17 mouse cellular contexts compared by ENCODE assay signal in the genomic region with DNA sequence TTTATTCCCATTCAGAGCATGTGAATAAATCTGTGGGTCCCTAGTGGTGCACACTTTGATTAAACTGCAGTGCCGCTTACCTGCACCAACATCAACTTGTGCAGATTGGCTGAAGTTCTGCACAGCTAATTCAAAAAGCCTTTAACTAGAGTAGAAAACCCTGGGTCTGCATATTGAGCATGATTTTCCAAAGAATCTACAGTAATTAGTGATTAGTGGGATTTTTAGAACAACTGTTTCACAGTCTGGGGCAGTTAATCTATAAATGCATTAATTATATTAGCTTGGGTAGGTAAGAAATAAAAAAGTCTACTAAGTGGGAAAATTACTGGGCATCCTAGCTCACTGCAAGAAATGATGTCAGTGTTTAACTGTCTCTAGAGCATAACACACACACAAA. TPM values are rescaled to one million over a fixed set of nuclear protein-coding genes. Genes with fewer than 3 reads are reported as not detected.
DNase-seq lines count a peak whose midpoint lies in the region; ATAC-seq and TF ChIP-seq lines count a peak whose summit lies in the region.
"Had no signal": no experiment of that assay in that cellular context is flagged by ENCODE, and none has a peak within 500 bp of the region (broad histone marks: within the 10 kb centered on the region; RNA-seq: fewer than 3 reads in every experiment).

No protein-coding gene starts in this region.

- H3K9me3 ChIP-seq in forebrain, embryonic 13.5 days (replicated peaks): no peaks in the 10 kb centered on the region
- no peaks in the 10 kb centered on the region for H3K9me3 ChIP-seq in forebrain, embryonic 12.5 days
- H3K9me3 ChIP-seq in forebrain, embryonic 15.5 days: no peaks in the 10 kb centered on the region
- H3K9me3 ChIP-seq: embryonic facial prominence, embryonic 10.5 days; embryonic facial prominence, embryonic 12.5 days had no signal

- ATAC-seq in forebrain, embryonic 13.5 days: peak; percentile 77
- no peak for ATAC-seq in forebrain, embryonic 12.5 days (ENCODE audit: low FRiP score)
- ATAC-seq in forebrain, embryonic 15.5 days (replicated peaks): peak; percentile 64
- ATAC-seq in erythroblast, adult 5-6 weeks (replicated peaks; ENCODE audit: low FRiP score, poor library complexity, severe bottlenecking): no peak

- no peak overlapping the region for H3K4me3 ChIP-seq in forebrain, embryonic 13.5 days
- no peak overlapping the region for H3K4me3 ChIP-seq in forebrain, embryonic 12.5 days (replicated peaks)
- H3K4me3 ChIP-seq in forebrain, embryonic 15.5 days: no peak overlapping the region
- H3K4me3 ChIP-seq: embryonic facial prominence, embryonic 10.5 days; embryonic facial prominence, embryonic 12.5 days; erythroblast, embryonic 14.5 days had no signal

- H3K27me3 ChIP-seq in forebrain, embryonic 13.5 days: no peaks in the 10 kb centered on the region
- H3K27me3 ChIP-seq in forebrain, embryonic 12.5 days: no peaks in the 10 kb centered on the region
- H3K27me3 ChIP-seq in forebrain, embryonic 15.5 days: no peaks in the 10 kb centered on the region
- H3K27me3 ChIP-seq: embryonic facial prominence, embryonic 12.5 days had no signal

- peak; percentile 72 for DNase-seq in brain, embryonic 14.5 days (ENCODE audit: low read depth)
- no peak for DNase-seq in heart, adult 11 months
- DNase-seq: adrenal gland, adult 2 months; adrenal gland, postnatal 10 days; adrenal gland, postnatal 25 days; cerebellum, adult 11-12 months; cerebellum, adult 2 months; cerebellum, adult 9-10 months; cerebellum, postnatal 10 days; cerebellum, postnatal 25 days had no signal

- H3K4me1 ChIP-seq in forebrain, embryonic 13.5 days: peaks cover 4% of the 10 kb centered on the region; the same call in 1 of the 2 replicates
- H3K4me1 ChIP-seq in forebrain, embryonic 12.5 days: no peaks in the 10 kb centered on the region
- H3K4me1 ChIP-seq in forebrain, embryonic 15.5 days: no peaks in the 10 kb centered on the region
- H3K4me1 ChIP-seq: embryonic facial prominence, embryonic 10.5 days; embryonic facial prominence, embryonic 12.5 days had no signal

- H3K27ac ChIP-seq in forebrain, embryonic 13.5 days: no peak overlapping the region
- H3K27ac ChIP-seq in forebrain, embryonic 12.5 days: no peak overlapping the region
- no peak overlapping the region for H3K27ac ChIP-seq in forebrain, embryonic 15.5 days (replicated peaks)
- H3K27ac ChIP-seq: embryonic facial prominence, embryonic 10.5 days; embryonic facial prominence, embryonic 12.5 days had no signal

- no peak overlapping the region for H3K9ac ChIP-seq in forebrain, embryonic 13.5 days
- no peak overlapping the region for H3K9ac ChIP-seq in forebrain, embryonic 12.5 days
- H3K9ac ChIP-seq in forebrain, embryonic 15.5 days (replicated peaks): no peak overlapping the region
- H3K9ac ChIP-seq: embryonic facial prominence, embryonic 12.5 days had no signal

- WGBS in forebrain, embryonic 13.5 days: 49% methylated on average over 1 of the region's 1 CpGs
- WGBS in forebrain, embryonic 12.5 days: 82% methylated on average over 1 of the region's 1 CpGs
- 51% methylated on average over 1 of the region's 1 CpGs for WGBS in forebrain, embryonic 15.5 days

- TF ChIP-seq CTCF in brain, embryonic 14.5 days (IDR thresholded peaks at IDR 0.05; ENCODE audit: borderline replicate concordance, extremely low read depth, insufficient read depth, insufficient read length): no peak

- no peaks in the 10 kb centered on the region for H3K36me3 ChIP-seq in forebrain, embryonic 13.5 days (ENCODE audit: poor library complexity, severe bottlenecking)
- no peaks in the 10 kb centered on the region for H3K36me3 ChIP-seq in forebrain, embryonic 12.5 days (replicated peaks)
- no peaks in the 10 kb centered on the region for H3K36me3 ChIP-seq in forebrain, embryonic 15.5 days
- H3K36me3 ChIP-seq: embryonic facial prominence, embryonic 10.5 days; embryonic facial prominence, embryonic 12.5 days had no signal

- no peak for TF ChIP-seq POLR2A in brain, embryonic 14.5 days (IDR thresholded peaks at IDR 0.05; ENCODE audit: borderline replicate concordance, extremely low read depth, insufficient read depth, insufficient read length, poor library complexity, severe bottlenecking)

- no peak overlapping the region for H3K4me2 ChIP-seq in forebrain, embryonic 13.5 days
- H3K4me2 ChIP-seq in forebrain, embryonic 12.5 days: no peak overlapping the region
- H3K4me2 ChIP-seq in forebrain, embryonic 15.5 days (replicated peaks): no peak overlapping the region
- H3K4me2 ChIP-seq: embryonic facial prominence, embryonic 12.5 days had no signal

RNA-seq across cellular contexts. Expression of a gene that starts 50.2 kb away (rescaled TPM):
- 2.5 and 5.0 TPM in 2 replicates for polyA plus RNA-seq in forebrain, embryonic 13.5 days (2015; fragmentation: Nextera tagmentation; extraction: Ambion mirVana)
- polyA plus RNA-seq in forebrain, embryonic 12.5 days (2016; fragmentation: Nextera tagmentation; extraction: Ambion mirVana): 3.9 and 4.6 TPM in 2 replicates
- polyA plus RNA-seq in brain, embryonic 14.5 days (2012; rRNA removed): 5.8 and 6.2 TPM in 2 replicates
- polyA plus RNA-seq in forebrain, embryonic 15.5 days (2015; fragmentation: Nextera tagmentation; extraction: Ambion mirVana): 1.7 and 2.2 TPM in 2 replicates
- 0.84 TPM in 1 of 2 replicates, not detected in the other for total RNA-seq in erythroblast, adult 5-6 weeks (2015; ENCODE audit: low replicate concordance)
- total RNA-seq in erythroblast, adult 5-6 weeks (2017; ENCODE audit: low replicate concordance): 2.0 TPM in 1 of 2 replicates, not detected in the other

Comparison
In these comparisons a context has a peak if more than half of its experiments do, and no peak if none do; other contexts are left out.
1. ATAC-seq: peak in forebrain, embryonic 13.5 days (single experiment) and forebrain, embryonic 15.5 days (single experiment); none in forebrain, embryonic 12.5 days (single experiment) and erythroblast, adult 5-6 weeks (single experiment).